Mouse (Mus musculus) thymus, adult 2 months (tissue): ENCODE results near the gene Fam49a. TPM values are rescaled to one million over a fixed set of nuclear protein-coding genes. Genes with fewer than 3 reads are reported as not detected.
A peak's percentile ranks its signal among the peaks of the same experiment; 100 is the strongest.

Experiments used
- DNase-seq: peaks from one replicate; pipeline ENCODE4 v3.0.0; 2021
- H3K27ac ChIP-seq: fragments of 200-500 bp; 2 replicates; pipeline ENCODE4 v1.5.1; 2012; ENCODE audit warnings: low read length, control low read depth; ENCODE audit not compliant: control insufficient read depth, insufficient read depth
- H3K27me3 ChIP-seq: fragments of 200-500 bp; 2 replicates; pipeline ENCODE4 v1.6.1; 2012; ENCODE audit warnings: mild to moderate bottlenecking, low read length, moderate library complexity, mixed read lengths; ENCODE audit not compliant: control insufficient read depth, insufficient read depth
- H3K36me3 ChIP-seq: fragments of 200-500 bp; 2 replicates; pipeline ENCODE4 v1.6.1; 2012; ENCODE audit warnings: mild to moderate bottlenecking, low read length, moderate library complexity; ENCODE audit not compliant: control insufficient read depth, insufficient read depth
- H3K4me1 ChIP-seq: fragments of 200-500 bp; replicated peaks from 2 replicates; pipeline ENCODE4 v1.6.1; 2012; ENCODE audit warnings: low read length; ENCODE audit not compliant: control insufficient read depth, insufficient read depth
- H3K4me3 ChIP-seq: fragments of 200-500 bp; 2 replicates; pipeline ENCODE4 v1.5.1; 2012; ENCODE audit warnings: mild to moderate bottlenecking, low read length, control low read depth, moderate library complexity; ENCODE audit not compliant: control insufficient read depth, insufficient read depth
- CTCF ChIP-seq: fragments of 200-500 bp; IDR thresholded peaks from 2 replicates; pipeline ENCODE4 v1.5.1; 2012; ENCODE audit warnings: mild to moderate bottlenecking, control low read depth, low read length, moderate library complexity, borderline replicate concordance; ENCODE audit not compliant: control insufficient read depth, poor library complexity, insufficient read depth; ENCODE audit errors: extremely low read depth
- POLR2A ChIP-seq: fragments of 200-500 bp; IDR thresholded peaks from 2 replicates; pipeline ENCODE4 v1.6.1; 2012; ENCODE audit warnings: mild to moderate bottlenecking, low read length, control low read depth, moderate library complexity; ENCODE audit not compliant: control insufficient read depth, poor library complexity, insufficient read depth; ENCODE audit errors: extremely low read depth
- WGBS: fragments of 180-500 bp; shearing (Covaris S2); methylation state at CpG from one replicate; pipeline ENCODE4 v1.1.7; 2018; 5-methylcytosine and 5-hydroxymethylcytosine counted together
- polyA plus RNA-seq: library from polyadenylated mRNA; depleted of rRNA; stranded (reverse); fragments of >200 nt; gene quantifications from 2 replicates; pipeline ENCODE4 v1.2.3, GENCODE M21; 2012

Fam49a gene
- polyA plus RNA-seq, 1 experiment: 5.3 TPM

DNA sequence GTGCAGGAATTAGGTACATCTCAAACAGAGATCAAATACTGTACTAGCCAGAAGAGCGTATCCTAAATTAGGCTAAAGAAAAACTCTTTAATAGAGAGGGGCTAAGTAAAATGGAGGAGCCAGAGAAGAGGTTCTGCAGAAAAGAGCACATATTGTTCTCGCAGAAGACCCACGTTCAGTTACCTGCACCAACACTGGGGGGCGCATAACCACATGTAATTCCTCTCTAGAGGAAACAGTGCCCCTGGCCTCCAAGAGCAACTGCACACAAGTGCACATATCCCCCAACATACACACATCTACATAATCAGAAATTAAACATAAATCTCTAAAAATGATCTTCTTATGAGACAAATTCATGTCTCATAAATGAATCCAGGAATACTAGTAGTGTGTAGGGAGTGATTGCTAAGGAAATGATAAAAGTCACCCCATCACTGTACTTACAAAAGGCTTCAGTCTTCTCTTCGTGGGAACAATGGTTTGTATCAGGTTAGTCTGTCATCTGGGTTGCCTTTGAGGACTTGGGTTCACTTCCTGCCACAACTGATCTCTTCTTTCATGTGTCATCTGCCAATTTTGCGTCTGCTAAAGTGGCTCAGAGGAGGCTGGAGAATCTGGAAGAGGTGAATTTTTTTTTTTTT is 87.8 kb downstream of the Fam49a start:
- 38% methylated on average over 6 of the region's 6 CpGs for WGBS
- Histone ChIP-seq H3K27ac (no peak overlapping the region), H3K27me3 (no peaks in the 10 kb centered on the region), H3K36me3 (no peaks in the 10 kb centered on the region), H3K4me1 (peaks cover 14% of the 10 kb centered on the region), H3K4me3 (no peak overlapping the region)
- TF ChIP-seq POLR2A (no peak), CTCF (no peak)
- DNase-seq: peak; percentile 76

DNA sequence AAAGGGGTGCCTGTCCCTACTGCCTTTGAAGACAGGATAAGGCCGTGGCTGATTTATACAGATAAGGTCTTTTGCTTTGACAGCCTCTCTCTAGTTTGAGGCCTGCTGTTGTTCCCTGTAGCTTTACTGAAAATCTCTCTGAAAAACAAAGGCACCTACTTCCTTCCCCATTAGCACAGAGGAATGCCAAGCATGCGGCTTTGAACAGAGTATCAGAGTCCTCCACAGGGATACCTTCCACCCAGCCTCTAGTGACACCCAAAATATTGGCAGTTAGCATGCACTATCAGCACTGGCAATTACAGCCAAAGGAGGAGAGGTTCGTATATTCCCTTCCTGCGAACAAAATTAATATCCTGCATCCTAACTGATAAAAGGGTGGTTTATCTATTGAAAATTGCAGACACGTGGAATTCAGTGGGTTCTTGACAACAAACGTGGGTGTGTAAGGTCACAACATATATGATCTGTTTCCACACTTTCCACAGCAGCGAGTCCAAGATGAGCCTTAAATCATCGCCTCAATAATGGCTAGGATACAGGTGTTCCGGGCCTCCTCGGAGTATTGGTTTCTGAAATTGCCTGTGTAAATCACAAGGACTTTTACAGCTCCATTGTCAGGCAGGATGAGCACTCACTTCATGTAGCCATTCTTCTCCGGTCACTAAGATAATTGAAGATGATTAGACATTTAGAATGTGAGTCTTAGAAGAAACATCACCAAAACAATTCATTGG is 90.0 kb downstream of the Fam49a start:
- DNase-seq: no peak
- Histone ChIP-seq H3K27ac (no peak overlapping the region), H3K36me3 (no peaks in the 10 kb centered on the region), H3K27me3 (no peaks in the 10 kb centered on the region), H3K4me3 (no peak overlapping the region), H3K4me1 (peaks cover 14% of the 10 kb centered on the region)
- TF ChIP-seq POLR2A: no peak
- no peak for TF ChIP-seq CTCF
- WGBS: 70% methylated on average over 11 of the region's 11 CpGs

DNA sequence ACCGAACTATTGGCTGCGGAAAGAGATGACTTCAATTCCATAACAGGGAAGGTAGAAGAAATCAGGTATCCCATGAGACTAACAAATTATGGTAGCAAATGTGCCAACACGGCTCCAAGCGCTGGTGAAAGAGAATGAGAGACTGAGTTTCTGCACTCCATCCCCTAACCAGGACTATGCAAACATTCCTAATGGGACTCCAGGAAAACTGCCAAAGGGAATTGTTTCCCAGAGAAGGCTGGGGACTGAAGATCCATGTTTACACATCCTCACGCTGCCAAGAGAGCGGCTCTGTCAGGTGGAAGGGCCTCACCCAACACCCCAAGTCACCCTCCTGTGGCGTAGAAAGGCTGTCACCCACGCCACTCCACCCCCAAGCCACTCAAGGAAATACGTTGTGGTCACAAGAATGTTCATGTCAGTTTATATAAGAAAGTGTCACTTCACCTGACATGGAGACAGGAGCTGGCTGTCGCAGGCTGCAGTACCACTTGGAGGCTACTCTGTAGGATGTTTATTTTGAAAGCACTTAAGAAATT is 92.2 kb downstream of the Fam49a start:
- no peaks in the 10 kb centered on the region for H3K36me3 ChIP-seq
- 65% methylated on average over 10 of the region's 10 CpGs for WGBS
- TF ChIP-seq POLR2A: no peak
- TF ChIP-seq CTCF: no peak
- no peak overlapping the region for H3K4me3 ChIP-seq
- no peaks in the 10 kb centered on the region for H3K27me3 ChIP-seq
- no peak for DNase-seq
- peaks cover 14% of the 10 kb centered on the region for H3K4me1 ChIP-seq
- H3K27ac ChIP-seq: no peak overlapping the region

DNA sequence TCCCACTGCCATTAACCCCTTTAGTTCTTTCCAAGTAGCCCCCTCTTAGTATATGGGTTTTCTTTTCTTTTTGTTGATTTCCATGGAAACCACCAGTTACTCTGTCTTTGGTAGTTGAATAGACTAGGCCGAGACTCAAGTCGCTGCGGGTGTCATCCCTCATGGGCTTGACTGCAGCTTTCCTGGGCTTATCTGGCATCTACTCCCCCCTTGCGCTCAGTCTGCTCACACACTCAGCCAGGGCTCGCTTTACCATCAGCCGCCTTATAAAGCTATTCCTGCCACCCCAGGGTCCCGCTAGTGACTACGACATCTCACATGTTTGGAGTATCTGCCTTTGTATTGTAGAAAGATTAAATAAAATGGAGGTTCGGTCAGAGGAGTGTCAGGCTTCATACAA is 94.1 kb downstream of the Fam49a start:
- Histone ChIP-seq H3K36me3 (no peaks in the 10 kb centered on the region), H3K4me1 (peaks cover 7% of the 10 kb centered on the region), H3K4me3 (no peak overlapping the region), H3K27me3 (no peaks in the 10 kb centered on the region), H3K27ac (no peak overlapping the region)
- TF ChIP-seq POLR2A: no peak
- TF ChIP-seq CTCF: no peak
- 96% methylated on average over 9 of the region's 9 CpGs for WGBS
- no peak for DNase-seq

DNA sequence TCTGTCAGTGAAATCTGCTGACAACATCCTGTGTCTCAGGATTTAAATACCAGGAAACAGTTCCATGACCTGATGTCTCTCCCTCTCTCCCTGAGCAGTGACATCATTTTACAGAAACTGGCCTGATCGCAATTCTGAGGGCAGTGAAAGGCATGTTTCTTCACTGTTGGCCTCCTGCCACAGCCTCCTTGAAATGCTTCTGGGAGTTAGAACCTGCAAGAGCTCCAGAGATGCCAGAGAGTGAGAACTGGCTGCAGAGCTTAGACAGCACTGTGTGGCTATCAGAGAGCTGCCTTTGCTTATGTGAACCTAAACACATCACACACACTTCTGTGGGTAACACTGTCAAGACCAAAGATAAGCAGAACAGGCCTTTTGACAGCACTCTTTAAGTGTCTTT is 94.5 kb downstream of the Fam49a start:
- H3K27ac ChIP-seq: no peak overlapping the region
- DNase-seq: no peak

DNA sequence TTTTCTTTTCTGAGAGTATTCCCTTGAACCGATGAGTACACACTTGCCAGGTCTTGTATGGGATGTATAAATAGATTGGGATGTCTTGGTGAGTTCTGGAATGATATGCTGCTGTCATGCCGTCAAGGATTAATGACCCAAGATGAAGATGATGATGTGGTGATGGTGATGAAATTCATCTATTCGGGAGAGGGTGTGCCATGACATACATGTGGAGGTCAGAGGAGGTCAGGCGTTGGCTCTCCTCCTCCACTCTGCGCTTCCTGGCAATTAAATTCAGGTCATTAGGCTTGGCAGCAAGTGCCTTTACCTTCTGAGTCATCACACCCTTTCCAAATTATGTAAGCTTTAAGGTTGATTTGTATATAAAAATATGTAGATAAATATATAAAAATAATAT is 95.0 kb downstream of the Fam49a start:
- TF ChIP-seq POLR2A (no peak), CTCF (no peak)
- peaks cover 4% of the 10 kb centered on the region; the same call in 1 of the 2 replicates for H3K4me1 ChIP-seq
- no peaks in the 10 kb centered on the region for H3K27me3 ChIP-seq
- no peaks in the 10 kb centered on the region for H3K36me3 ChIP-seq
- H3K27ac ChIP-seq: no peak overlapping the region
- H3K4me3 ChIP-seq: no peak overlapping the region
- DNase-seq: no peak
- 92% methylated on average over 5 of the region's 5 CpGs for WGBS

More for the DNA sequence above, 94.5 kb downstream of the Fam49a start:
- no peak for TF ChIP-seq POLR2A
- no peak for TF ChIP-seq CTCF
- 72% methylated on average over 1 of the region's 1 CpGs for WGBS
- Histone ChIP-seq H3K4me3 (no peak overlapping the region), H3K27me3 (no peaks in the 10 kb centered on the region), H3K4me1 (peaks cover 4% of the 10 kb centered on the region; the same call in 1 of the 2 replicates), H3K36me3 (no peaks in the 10 kb centered on the region)
